Mouse (Mus musculus): ENCODE measurements around the gene 9130213A22Rik. TPM values are rescaled to one million over a fixed set of nuclear protein-coding genes. Genes with fewer than 3 reads are reported as not detected.

Gene 9130213A22Rik
- polyA plus RNA-seq, 1 experiment from 2014 or later, result 0.07 TPM

GRCm38 (mm10) chr11:69151004-69151403 lies 28.6 kb upstream of the 9130213A22Rik start:
- peaks cover 9% of the 10 kb centered on the region for H3K27me3 ChIP-seq (ENCODE audit: insufficient read depth, low read length)
- H3K9ac ChIP-seq (replicated peaks), result no peak overlapping the region
- no peak overlapping the region for H3K4me3 ChIP-seq (ENCODE audit: low read depth, low read length)
- WGBS (ENCODE audit: insufficient replicate concordance), result 62% methylated on average over 6 of the region's 6 CpGs
- no peak overlapping the region for H3K4me2 ChIP-seq (ENCODE audit: low read depth, low read length)
- H3K27ac ChIP-seq (ENCODE audit: low read depth), result no peak overlapping the region
- no peak for DNase-seq
- no peak for ATAC-seq
- H3K4me1 ChIP-seq (ENCODE audit: insufficient read depth), result 0 out of 2 replicates have a peak, but pooled peaks cover 3% of the 10 kb centered on the region
- TF ChIP-seq EP300 (IDR thresholded peaks at IDR 0.05; ENCODE audit: low read depth), result no peak
- TF ChIP-seq CTCF (IDR thresholded peaks at IDR 0.05; ENCODE audit: low read depth), result no peak
- no peaks in the 10 kb centered on the region for H3K36me3 ChIP-seq (replicated peaks; ENCODE audit: insufficient read depth, low read length)
- H3K9me3 ChIP-seq (ENCODE audit: low read length), result no peaks in the 10 kb centered on the region

GRCm38 (mm10) chr11:69150444-69150843 lies 28.1 kb upstream of the 9130213A22Rik start:
- 7% methylated on average over 7 of the region's 7 CpGs for WGBS (ENCODE audit: insufficient replicate concordance)
- Histone ChIP-seq H3K4me1 (ENCODE audit: insufficient read depth) (0 out of 2 replicates have a peak, but pooled peaks cover 3% of the 10 kb centered on the region), H3K27me3 (ENCODE audit: insufficient read depth, low read length) (peaks cover 7% of the 10 kb centered on the region), H3K4me3 (ENCODE audit: low read depth, low read length) (no peak overlapping the region), H3K9me3 (ENCODE audit: low read length) (no peaks in the 10 kb centered on the region), H3K36me3 (replicated peaks; ENCODE audit: insufficient read depth, low read length) (no peaks in the 10 kb centered on the region), H3K9ac (replicated peaks) (no peak overlapping the region), H3K27ac (ENCODE audit: low read depth) (no peak overlapping the region), H3K4me2 (ENCODE audit: low read depth, low read length) (peak overlapping the region; percentile 14; the same call in 1 of the 2 replicates)
- TF ChIP-seq CTCF (IDR thresholded peaks at IDR 0.05; ENCODE audit: low read depth) (peak; percentile 72), EP300 (IDR thresholded peaks at IDR 0.05; ENCODE audit: low read depth) (no peak)
- ATAC-seq (no peak), DNase-seq (peak; percentile 66)

- Histone ChIP-seq H3K27ac (ENCODE audit: low read depth) (no peak overlapping the region), H3K27me3 (ENCODE audit: insufficient read depth, low read length) (peaks cover 7% of the 10 kb centered on the region), H3K4me3 (ENCODE audit: low read depth, low read length) (no peak overlapping the region), H3K36me3 (replicated peaks; ENCODE audit: insufficient read depth, low read length) (no peaks in the 10 kb centered on the region), H3K4me2 (ENCODE audit: low read depth, low read length) (no peak overlapping the region), H3K9me3 (ENCODE audit: low read length) (no peaks in the 10 kb centered on the region), H3K4me1 (ENCODE audit: insufficient read depth) (0 out of 2 replicates have a peak, but pooled peaks cover 3% of the 10 kb centered on the region), H3K9ac (replicated peaks) (no peak overlapping the region)
- ATAC-seq (no peak), DNase-seq (no peak)
- WGBS (ENCODE audit: insufficient replicate concordance), result 75% methylated on average over 6 of the region's 6 CpGs
- TF ChIP-seq CTCF (IDR thresholded peaks at IDR 0.05; ENCODE audit: low read depth) (no peak), EP300 (IDR thresholded peaks at IDR 0.05; ENCODE audit: low read depth) (no peak)
These were observed 27.3 kb upstream of the 9130213A22Rik start for GRCm38 (mm10) chr11:69149728-69150127.

DNA sequence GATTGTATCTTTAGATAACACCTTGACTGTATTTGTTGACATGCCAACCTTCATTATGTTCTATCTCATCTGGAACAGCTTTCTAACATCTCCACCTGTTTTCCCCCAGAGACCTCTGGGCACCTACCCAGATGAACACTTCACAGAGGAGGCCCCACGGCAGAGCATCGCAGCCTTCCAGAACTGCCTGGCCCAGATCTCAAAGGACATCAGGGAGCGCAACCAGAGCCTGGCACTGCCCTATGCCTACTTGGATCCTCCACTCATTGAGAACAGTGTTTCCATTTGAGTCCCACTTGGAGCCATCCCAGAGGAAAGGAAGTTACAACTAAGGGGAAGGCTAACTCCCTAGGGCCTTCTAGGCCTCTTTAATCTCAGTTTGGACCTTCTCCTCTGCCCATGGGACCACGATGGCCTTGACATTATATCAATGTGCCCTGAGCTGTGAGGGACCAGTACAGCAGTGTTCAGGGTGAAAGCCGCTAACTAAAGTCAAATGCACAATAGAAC lies 26.1 kb upstream of the 9130213A22Rik start:
- no peaks in the 10 kb centered on the region for H3K36me3 ChIP-seq (replicated peaks; ENCODE audit: insufficient read depth, low read length)
- H3K4me3 ChIP-seq (ENCODE audit: low read depth, low read length), result no peak overlapping the region
- H3K27me3 ChIP-seq (ENCODE audit: insufficient read depth, low read length), result peaks cover 4% of the 10 kb centered on the region
- 0 out of 2 replicates have a peak, but pooled peaks cover 3% of the 10 kb centered on the region for H3K4me1 ChIP-seq (ENCODE audit: insufficient read depth)
- no peak for TF ChIP-seq CTCF (IDR thresholded peaks at IDR 0.05; ENCODE audit: low read depth)
- no peak for TF ChIP-seq EP300 (IDR thresholded peaks at IDR 0.05; ENCODE audit: low read depth)
- WGBS (ENCODE audit: insufficient replicate concordance), result 83% methylated on average over 5 of the region's 5 CpGs
- H3K4me2 ChIP-seq (ENCODE audit: low read depth, low read length), result no peak overlapping the region
- no peaks in the 10 kb centered on the region for H3K9me3 ChIP-seq (ENCODE audit: low read length)
- no peak overlapping the region for H3K27ac ChIP-seq (ENCODE audit: low read depth)
- H3K9ac ChIP-seq (replicated peaks), result no peak overlapping the region
- DNase-seq (no peak), ATAC-seq (no peak)

- DNase-seq (no peak), ATAC-seq (no peak)
- Histone ChIP-seq H3K9ac (replicated peaks) (no peak overlapping the region), H3K27ac (ENCODE audit: low read depth) (no peak overlapping the region), H3K4me2 (ENCODE audit: low read depth, low read length) (no peak overlapping the region), H3K4me3 (ENCODE audit: low read depth, low read length) (no peak overlapping the region), H3K36me3 (replicated peaks; ENCODE audit: insufficient read depth, low read length) (no peaks in the 10 kb centered on the region), H3K9me3 (ENCODE audit: low read length) (no peaks in the 10 kb centered on the region), H3K4me1 (ENCODE audit: insufficient read depth) (0 out of 2 replicates have a peak, but pooled peaks cover 3% of the 10 kb centered on the region), H3K27me3 (ENCODE audit: insufficient read depth, low read length) (peaks cover 4% of the 10 kb centered on the region)
- TF ChIP-seq CTCF (IDR thresholded peaks at IDR 0.05; ENCODE audit: low read depth), result no peak
- TF ChIP-seq EP300 (IDR thresholded peaks at IDR 0.05; ENCODE audit: low read depth), result no peak
- WGBS (ENCODE audit: insufficient replicate concordance), result 73% methylated on average over 7 of the region's 7 CpGs
These were observed 25.2 kb upstream of the 9130213A22Rik start for GRCm38 (mm10) chr11:69147546-69147945.

GRCm38 (mm10) chr11:69135361-69135760 lies 13.0 kb upstream of the 9130213A22Rik start:
- no peak for DNase-seq
- no peak for ATAC-seq
- H3K36me3 ChIP-seq (replicated peaks; ENCODE audit: insufficient read depth, low read length), result no peaks in the 10 kb centered on the region

More at GRCm38 (mm10) chr11:69135361-69135760, 13.0 kb upstream of the 9130213A22Rik start:
- no peak overlapping the region for H3K4me3 ChIP-seq (ENCODE audit: low read depth, low read length)
- H3K9ac ChIP-seq (replicated peaks), result no peak overlapping the region
- H3K4me2 ChIP-seq (ENCODE audit: low read depth, low read length), result no peak overlapping the region
- WGBS (ENCODE audit: insufficient replicate concordance), result 61% methylated on average over 6 of the region's 6 CpGs
- no peak for TF ChIP-seq CTCF (IDR thresholded peaks at IDR 0.05; ENCODE audit: low read depth)
- no peak for TF ChIP-seq EP300 (IDR thresholded peaks at IDR 0.05; ENCODE audit: low read depth)
- H3K4me1 ChIP-seq (ENCODE audit: insufficient read depth), result peaks cover 19% of the 10 kb centered on the region
- no peak overlapping the region for H3K27ac ChIP-seq (ENCODE audit: low read depth)
- no peaks in the 10 kb centered on the region for H3K9me3 ChIP-seq (ENCODE audit: low read length)
- H3K27me3 ChIP-seq (ENCODE audit: insufficient read depth, low read length), result no peaks in the 10 kb centered on the region
